Mouse (Mus musculus): ENCODE measurements around the gene Ddx19a. TPM values are rescaled to one million over a fixed set of nuclear protein-coding genes. Genes with fewer than 3 reads are reported as not detected.
"Not testable (repeated sequence)": the region's sequence is repeated elsewhere in the genome, so short reads cannot be mapped to it uniquely, and the experiment has no call there.

The Ddx19a gene
- polyA plus RNA-seq, 1 experiment from 2014 or later = 13.5 TPM

DNA sequence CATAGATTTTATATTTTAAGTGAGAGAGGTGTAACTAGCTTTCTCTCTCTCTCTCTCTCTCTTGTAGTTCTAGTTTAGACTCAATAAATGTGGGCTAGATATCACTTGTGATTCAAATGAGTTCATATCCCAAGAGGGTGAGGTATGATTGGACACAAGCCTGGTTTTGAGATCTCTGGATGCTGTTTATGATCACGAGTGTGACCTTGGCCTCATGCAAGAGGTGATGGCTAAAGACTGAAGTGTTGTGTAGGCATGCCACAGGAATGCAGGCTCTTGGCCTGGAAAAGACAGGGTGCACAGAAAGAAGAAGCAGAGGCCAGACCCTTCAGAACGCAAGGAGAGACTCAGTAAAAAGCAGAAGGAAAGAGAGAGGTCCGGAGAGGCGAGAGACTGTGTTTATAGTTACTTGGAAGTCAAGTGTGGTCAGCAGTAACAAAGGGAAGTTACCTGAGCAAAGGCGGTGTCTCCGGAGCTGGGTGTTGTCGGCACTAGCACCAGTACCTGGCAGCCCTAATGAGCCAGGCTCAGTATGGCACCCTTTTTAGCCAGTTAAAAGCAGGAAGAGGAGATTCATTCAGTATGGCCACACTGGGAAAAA lies 53.2 kb downstream of the Ddx19a start:
- Histone ChIP-seq H3K27me3 (no peaks in the 10 kb centered on the region), H3K4me1 (replicated peaks) (no peaks in the 10 kb centered on the region), H3K4me2 (replicated peaks) (no peak overlapping the region), H3K9me3 (no peaks in the 10 kb centered on the region), H3K27ac (no peak overlapping the region), H3K9ac (replicated peaks) (no peak overlapping the region), H3K4me3 (replicated peaks) (no peak overlapping the region), H3K36me3 (0 out of 2 replicates have a peak, but pooled peaks cover 10% of the 10 kb centered on the region)
- 90% methylated on average over 7 of the region's 7 CpGs for WGBS
- no peak for ATAC-seq

DNA sequence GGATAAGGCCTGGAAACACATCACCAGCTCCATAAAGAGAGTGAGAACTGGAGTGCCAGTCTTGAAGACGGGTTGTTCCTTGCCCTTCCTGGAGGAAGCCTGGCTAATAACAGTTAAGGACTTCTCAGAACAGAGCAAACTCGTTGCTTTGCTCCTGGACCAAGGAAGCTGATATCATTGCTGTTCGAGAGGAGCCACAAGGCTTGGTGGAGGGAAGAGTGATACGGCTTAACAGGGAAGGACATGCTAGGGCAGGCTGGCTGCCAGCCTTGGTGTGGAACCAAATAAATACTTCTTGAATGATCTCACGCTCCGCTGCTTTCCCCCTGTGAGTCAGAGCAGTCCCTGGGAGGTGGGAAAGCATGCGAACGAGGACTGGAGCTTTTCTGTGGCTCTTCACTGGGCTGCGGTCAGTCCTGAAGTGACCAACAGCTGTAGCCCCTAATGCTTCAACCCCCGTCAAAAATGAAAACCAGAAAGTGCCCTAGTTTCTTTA lies 56.1 kb downstream of the Ddx19a start:
- Histone ChIP-seq H3K4me2 (replicated peaks) (no peak overlapping the region), H3K9me3 (no peaks in the 10 kb centered on the region), H3K9ac (replicated peaks) (no peak overlapping the region; the same call in 1 of the 2 replicates), H3K27me3 (no peaks in the 10 kb centered on the region), H3K4me1 (replicated peaks) (no peaks in the 10 kb centered on the region), H3K4me3 (replicated peaks) (no peak overlapping the region), H3K27ac (no peak overlapping the region), H3K36me3 (0 out of 2 replicates have a peak, but pooled peaks cover 10% of the 10 kb centered on the region)
- 48% methylated on average over 10 of the region's 10 CpGs for WGBS
- ATAC-seq = no peak

DNA sequence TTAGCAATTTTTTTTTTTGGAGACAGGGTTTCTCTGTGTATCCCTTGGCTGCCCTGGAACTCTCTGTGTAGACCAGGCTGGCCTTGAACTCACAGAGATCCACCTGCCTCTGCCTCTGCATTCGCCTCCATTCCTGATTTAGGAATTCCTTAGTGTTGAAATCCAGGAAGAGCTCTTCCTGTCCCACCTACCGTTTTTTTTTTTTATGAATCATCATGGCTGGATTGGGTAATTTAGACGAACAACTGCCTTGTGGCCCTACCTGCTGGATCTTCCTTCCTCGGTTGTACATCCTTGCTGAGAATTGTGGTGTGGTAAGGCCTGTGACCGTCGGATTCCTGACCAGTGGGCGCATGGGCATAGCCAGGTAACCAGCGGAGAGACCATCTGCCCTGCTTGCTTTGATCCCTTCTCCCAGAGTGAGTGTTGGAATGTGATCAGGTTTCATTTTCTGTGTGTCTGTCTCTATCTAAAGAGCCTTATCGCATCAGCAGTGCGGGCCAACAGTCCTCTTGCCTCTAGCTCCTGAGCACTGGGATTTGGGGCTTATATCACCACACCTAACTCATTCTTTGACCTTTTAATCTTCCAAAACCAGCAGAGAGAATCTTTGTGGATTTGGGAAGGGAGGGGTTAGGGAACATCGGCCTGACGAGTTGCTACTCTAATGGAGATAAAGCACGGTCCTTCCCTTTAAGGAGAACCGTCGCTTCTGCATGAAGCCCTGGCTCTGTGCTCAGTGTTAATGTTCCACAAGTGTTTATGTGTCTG lies 56.7 kb downstream of the Ddx19a start:
- Histone ChIP-seq H3K27me3 (no peaks in the 10 kb centered on the region), H3K36me3 (0 out of 2 replicates have a peak, but pooled peaks cover 10% of the 10 kb centered on the region), H3K4me1 (replicated peaks) (no peaks in the 10 kb centered on the region), H3K4me2 (replicated peaks) (no peak overlapping the region), H3K4me3 (replicated peaks) (no peak overlapping the region), H3K9ac (replicated peaks) (no peak overlapping the region; the same call in 1 of the 2 replicates), H3K9me3 (no peaks in the 10 kb centered on the region), H3K27ac (no peak overlapping the region)
- 90% methylated on average over 15 of the region's 15 CpGs for WGBS
- ATAC-seq = no peak

DNA sequence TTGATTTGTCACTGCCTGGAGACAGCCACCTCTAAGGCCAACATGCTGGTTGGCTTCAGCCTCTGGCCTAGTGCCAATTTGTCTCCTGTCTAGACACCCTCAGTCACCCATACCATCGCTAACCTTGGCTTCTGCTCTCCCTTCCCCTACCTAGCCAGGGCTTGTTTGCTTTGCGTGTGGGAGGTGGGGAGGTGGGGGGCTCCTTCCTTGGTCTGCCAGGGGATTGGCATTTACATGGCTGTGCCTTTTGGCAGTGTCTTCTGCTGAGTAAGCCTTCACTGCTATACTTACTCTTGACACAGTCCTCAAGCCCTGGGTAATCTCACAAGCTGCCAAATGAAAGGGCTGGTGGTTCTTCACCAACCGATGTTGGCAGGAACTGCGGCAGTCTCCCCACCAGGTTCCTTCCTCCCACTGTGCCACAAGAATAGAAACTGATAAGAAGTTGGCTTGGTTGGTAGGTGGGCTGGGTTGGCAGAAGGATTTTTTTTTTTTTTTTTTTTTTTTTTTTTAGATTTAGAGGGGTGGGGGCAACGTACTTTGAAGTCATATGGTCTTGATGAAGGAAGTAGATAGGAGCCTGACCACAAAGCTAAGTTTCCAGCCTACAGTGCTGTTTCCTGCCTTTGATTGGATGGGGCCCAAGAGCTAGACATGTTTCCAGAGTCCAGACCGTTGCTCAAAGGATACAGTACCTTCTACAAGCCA lies 58.6 kb downstream of the Ddx19a start:
- ATAC-seq = no peak
- H3K4me2 ChIP-seq (replicated peaks) = no peak overlapping the region

DNA sequence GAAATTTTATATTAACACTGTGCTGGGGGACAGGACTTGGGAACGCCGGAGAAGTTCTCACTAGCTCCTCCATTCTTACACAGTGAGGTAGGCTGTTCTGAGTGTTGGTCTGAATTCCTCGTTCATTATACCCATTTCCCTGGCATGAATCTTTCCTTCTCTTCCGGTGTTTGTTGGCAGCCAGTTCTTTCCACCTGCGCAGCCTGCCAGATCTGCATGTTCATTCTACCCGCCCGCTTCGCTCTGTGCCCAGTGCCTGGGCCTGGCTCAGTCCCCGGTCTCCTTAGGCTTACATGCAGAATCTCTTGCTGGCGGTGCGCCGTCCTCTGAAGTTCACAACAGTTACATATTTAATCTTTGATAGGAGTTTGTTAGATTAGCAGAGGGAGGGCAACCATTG lies 61.4 kb downstream of the Ddx19a start:
- Histone ChIP-seq H3K4me2 (replicated peaks) (no peak overlapping the region), H3K27me3 (no peaks in the 10 kb centered on the region), H3K36me3 (0 out of 2 replicates have a peak, but pooled peaks cover 6% of the 10 kb centered on the region), H3K4me3 (replicated peaks) (no peak overlapping the region), H3K9me3 (no peaks in the 10 kb centered on the region), H3K27ac (no peak overlapping the region), H3K4me1 (replicated peaks) (no peaks in the 10 kb centered on the region), H3K9ac (replicated peaks) (no peak overlapping the region)
- WGBS = 97% methylated on average over 12 of the region's 12 CpGs
- no peak for ATAC-seq

More for the DNA sequence above, 58.6 kb downstream of the Ddx19a start:
- Histone ChIP-seq H3K4me1 (replicated peaks) (no peaks in the 10 kb centered on the region), H3K36me3 (0 out of 2 replicates have a peak, but pooled peaks cover 10% of the 10 kb centered on the region), H3K27me3 (no peaks in the 10 kb centered on the region), H3K9me3 (no peaks in the 10 kb centered on the region), H3K9ac (replicated peaks) (no peak overlapping the region), H3K4me3 (replicated peaks) (no peak overlapping the region), H3K27ac (no peak overlapping the region)
- WGBS = 81% methylated on average over 6 of the region's 6 CpGs

DNA sequence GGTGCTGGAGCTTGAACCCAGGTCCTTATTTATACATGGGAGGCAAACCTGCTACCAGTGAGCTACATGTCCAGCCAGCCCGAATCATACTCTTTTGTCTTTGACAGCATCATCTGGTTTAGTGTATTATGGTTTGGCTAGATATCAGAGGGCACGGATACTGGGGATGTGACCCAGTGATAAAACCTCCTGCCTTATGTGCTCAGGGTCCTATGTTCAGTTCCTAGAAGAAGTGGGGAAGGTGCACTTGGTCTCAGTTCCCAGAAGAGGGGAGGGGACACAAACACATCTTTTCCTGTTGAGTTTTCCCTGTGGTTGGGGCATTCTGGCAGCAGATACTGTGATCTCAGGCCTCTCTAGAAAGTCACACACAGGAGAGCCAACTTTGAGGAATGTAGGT lies 64.3 kb downstream of the Ddx19a start:
- H3K27ac ChIP-seq = no peak overlapping the region
- WGBS = 91% methylated on average over 2 of the region's 2 CpGs
- H3K9me3 ChIP-seq = no peaks in the 10 kb centered on the region
- no peak overlapping the region for H3K4me3 ChIP-seq (replicated peaks)
- H3K36me3 ChIP-seq = peaks cover 12% of the 10 kb centered on the region
- peaks cover 2% of the 10 kb centered on the region; the same call in 1 of the 2 replicates for H3K4me1 ChIP-seq (replicated peaks)
- H3K4me2 ChIP-seq (replicated peaks) = no peak overlapping the region
- H3K27me3 ChIP-seq = no peaks in the 10 kb centered on the region
- no peak overlapping the region for H3K9ac ChIP-seq (replicated peaks)
- ATAC-seq = no peak

DNA sequence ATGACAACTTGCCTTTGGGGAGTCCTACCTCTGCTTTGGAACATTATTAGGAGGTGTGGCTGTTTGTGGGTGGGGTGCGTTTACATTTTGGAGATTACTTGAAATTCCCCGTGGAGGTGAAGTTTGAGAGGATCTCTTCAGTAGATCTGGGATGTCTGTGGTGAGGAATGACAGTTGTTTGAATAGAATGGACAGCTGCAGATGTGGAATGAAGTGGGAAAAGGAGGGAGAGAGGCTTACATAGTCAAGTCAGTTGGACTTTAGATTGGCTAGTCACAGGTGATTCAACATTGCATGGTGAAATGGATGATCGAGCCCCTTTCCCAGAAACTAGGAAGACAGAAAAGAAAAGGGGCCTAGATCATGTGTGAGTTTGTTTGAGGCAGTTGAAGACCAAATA lies 65.2 kb downstream of the Ddx19a start:
- WGBS = 93% methylated on average over 3 of the region's 3 CpGs

DNA sequence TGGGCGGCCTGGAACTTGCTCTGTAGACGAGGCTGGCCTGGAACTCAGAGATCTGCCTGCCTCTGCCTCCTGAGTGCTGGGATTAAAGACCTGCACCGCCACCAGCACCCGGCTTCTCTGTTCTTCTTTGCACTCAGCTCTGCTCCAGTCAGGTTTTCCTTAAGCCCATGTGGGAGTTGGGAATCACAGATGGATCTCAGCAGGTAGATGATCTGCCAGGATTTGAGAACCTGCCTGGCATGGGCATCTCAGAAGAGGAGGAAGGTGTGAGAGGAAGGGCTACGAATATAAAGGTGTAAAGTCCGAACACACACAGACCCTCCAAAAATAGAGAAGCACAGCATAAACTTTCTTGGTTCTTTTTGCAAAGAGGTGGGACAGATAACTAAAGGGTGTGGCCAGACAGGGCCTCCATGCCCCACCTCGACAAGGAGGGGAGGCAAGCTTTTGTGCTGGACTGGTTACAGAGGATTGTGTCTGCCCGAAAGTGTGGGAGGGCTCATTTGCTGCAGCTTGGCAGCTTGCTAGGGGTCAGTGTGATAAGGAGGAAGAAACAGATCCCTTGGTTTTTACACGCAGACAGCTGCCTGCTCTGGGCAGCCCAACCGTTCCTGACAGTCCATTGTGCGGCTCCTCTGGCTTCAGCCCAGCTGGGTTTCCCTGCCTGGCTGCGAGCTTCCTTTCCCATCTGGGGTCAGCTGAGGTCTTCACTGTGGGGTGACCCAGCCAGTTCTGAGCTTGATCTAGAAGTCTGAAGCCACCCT lies 66.2 kb downstream of the Ddx19a start:
- Histone ChIP-seq H3K4me1 (replicated peaks) (peaks cover 7% of the 10 kb centered on the region), H3K27ac (no peak overlapping the region), H3K27me3 (no peaks in the 10 kb centered on the region), H3K9me3 (no peaks in the 10 kb centered on the region), H3K4me3 (replicated peaks) (no peak overlapping the region), H3K4me2 (replicated peaks) (no peak overlapping the region), H3K9ac (replicated peaks) (no peak overlapping the region), H3K36me3 (peaks cover 12% of the 10 kb centered on the region)
- ATAC-seq = no peak
- 82% methylated on average over 12 of the region's 12 CpGs for WGBS

More for the DNA sequence above, 65.2 kb downstream of the Ddx19a start:
- ATAC-seq = no peak
- no peak overlapping the region for H3K4me3 ChIP-seq (replicated peaks)
- peaks cover 2% of the 10 kb centered on the region for H3K4me1 ChIP-seq (replicated peaks)
- no peak overlapping the region for H3K4me2 ChIP-seq (replicated peaks)
- H3K36me3 ChIP-seq = peaks cover 12% of the 10 kb centered on the region
- no peaks in the 10 kb centered on the region for H3K9me3 ChIP-seq
- no peak overlapping the region for H3K27ac ChIP-seq
- no peak overlapping the region for H3K9ac ChIP-seq (replicated peaks)
- no peaks in the 10 kb centered on the region for H3K27me3 ChIP-seq

DNA sequence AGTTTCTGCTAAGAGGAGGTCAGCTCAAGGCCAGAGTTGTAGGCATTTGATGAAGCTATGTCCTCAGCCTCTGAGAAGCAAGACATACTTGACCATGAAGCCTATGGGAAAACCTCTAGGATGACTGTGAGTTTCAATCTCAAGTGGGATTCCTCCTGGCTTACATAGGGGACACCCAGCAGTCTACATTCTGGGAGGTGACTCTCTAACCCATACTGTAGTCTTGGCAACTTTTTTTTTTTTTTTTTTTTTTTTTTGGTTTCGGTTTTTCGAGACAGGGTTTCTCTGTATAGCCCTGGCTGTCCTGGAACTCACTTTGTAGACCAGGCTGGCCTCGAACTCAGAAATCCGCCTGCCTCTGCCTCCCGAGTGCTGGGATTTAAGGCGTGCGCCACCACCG lies 67.9 kb downstream of the Ddx19a start:
- not testable (repeated sequence) for H3K4me1 ChIP-seq (replicated peaks); H3K27ac ChIP-seq; H3K9me3 ChIP-seq; H3K4me2 ChIP-seq (replicated peaks); H3K27me3 ChIP-seq; H3K4me3 ChIP-seq (replicated peaks); H3K9ac ChIP-seq (replicated peaks); ATAC-seq
- WGBS = 95% methylated on average over 8 of the region's 8 CpGs
- peaks cover 12% of the 10 kb centered on the region for H3K36me3 ChIP-seq

DNA sequence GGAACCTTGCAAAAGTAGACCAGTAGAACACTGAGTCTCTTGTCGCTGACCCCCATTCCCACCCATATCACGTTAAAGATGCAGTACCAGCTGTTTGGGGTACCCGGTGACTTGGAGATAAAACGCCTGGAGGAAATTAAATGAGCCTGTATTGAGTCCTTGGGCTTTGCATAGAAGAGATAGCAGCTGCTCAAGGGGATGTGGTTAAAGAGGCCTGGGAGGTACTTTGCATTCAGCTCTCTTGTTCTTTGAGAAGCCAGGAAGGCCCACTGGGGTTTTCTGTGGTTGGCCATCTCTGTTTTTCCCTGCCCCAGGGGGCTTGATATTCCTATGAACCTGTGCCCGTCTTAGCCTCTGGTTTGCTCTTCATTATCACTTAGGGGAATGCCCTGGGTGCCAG lies 68.5 kb downstream of the Ddx19a start:
- H3K9me3 ChIP-seq = no peaks in the 10 kb centered on the region
- no peak for ATAC-seq
- H3K9ac ChIP-seq (replicated peaks) = no peak overlapping the region
- H3K27ac ChIP-seq = no peak overlapping the region
- peaks cover 7% of the 10 kb centered on the region for H3K4me1 ChIP-seq (replicated peaks)
- no peaks in the 10 kb centered on the region for H3K27me3 ChIP-seq
- no peak overlapping the region for H3K4me2 ChIP-seq (replicated peaks)
- WGBS = 59% methylated on average over 5 of the region's 5 CpGs
- H3K4me3 ChIP-seq (replicated peaks) = no peak overlapping the region
- peaks cover 12% of the 10 kb centered on the region for H3K36me3 ChIP-seq

DNA sequence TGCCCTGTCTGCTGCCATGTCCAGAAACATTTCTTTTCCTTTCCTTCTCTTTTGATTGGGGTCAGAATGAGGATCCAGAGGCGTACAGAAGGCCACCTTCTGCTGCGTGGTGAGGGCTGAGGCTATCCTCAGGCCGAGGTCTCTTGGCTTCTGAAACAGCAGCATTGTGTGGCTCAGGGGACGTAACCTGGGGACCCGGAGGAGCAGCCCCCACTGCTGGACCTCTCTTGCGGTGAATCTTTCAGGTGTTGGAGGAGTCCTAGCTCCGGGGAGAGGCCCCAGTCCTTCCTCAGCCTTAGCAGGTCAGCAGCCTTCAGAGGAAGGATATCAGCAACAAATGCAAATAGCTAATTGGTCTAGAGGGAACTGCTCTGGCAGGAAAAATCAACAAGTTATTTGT lies 69.2 kb downstream of the Ddx19a start:
- no peak overlapping the region for H3K4me3 ChIP-seq (replicated peaks)
- no peaks in the 10 kb centered on the region for H3K27me3 ChIP-seq
- no peak overlapping the region for H3K4me2 ChIP-seq (replicated peaks)
- WGBS = 86% methylated on average over 7 of the region's 7 CpGs
- ATAC-seq = no peak
- H3K9me3 ChIP-seq = no peaks in the 10 kb centered on the region
- peaks cover 12% of the 10 kb centered on the region for H3K36me3 ChIP-seq
- no peak overlapping the region for H3K27ac ChIP-seq
- no peak overlapping the region for H3K9ac ChIP-seq (replicated peaks)
- peaks cover 7% of the 10 kb centered on the region for H3K4me1 ChIP-seq (replicated peaks)

All from midbrain, embryonic 13.5 days (tissue).